Mouse (Mus musculus) liver, embryonic 14.5 days (tissue): ENCODE results near the gene 2010300C02Rik.

Experiments used
- CTCF ChIP-seq: IDR thresholded peaks from 2 replicates; pipeline ENCODE4 v1.5.1; 2016; ENCODE audit warnings: antibody characterized with exemption, low read depth, control low read depth
- EP300 ChIP-seq: IDR thresholded peaks from 2 replicates; pipeline ENCODE4 v1.6.1; 2016; ENCODE audit warnings: antibody characterized with exemption, low read depth

DNA sequence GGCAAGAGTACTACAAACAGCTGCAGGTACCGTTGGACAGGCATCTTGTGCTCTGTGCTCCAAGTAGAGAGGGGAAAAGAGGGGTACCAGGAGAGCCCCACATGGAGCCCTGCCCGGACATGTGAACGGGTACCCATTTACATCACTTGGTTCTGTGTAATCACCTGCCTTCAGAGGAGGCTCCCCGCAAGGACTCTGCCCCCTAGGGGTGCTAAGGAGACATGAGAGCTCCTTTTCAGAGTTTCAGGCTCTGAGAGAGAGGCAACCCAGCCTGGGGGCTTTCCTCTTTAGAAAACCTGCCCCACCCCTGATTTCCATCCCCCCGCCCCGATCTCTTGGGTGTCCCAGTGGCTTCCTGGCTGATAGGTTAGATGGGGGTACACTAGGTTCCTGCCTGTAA lies 44.4 kb downstream of the 2010300C02Rik start:
- TF ChIP-seq CTCF (peak; percentile 18; the same call in 1 of the 2 replicates), EP300 (no peak)
